Mouse (Mus musculus) left cerebral cortex, adult 2 months (tissue): ENCODE measurements around the gene RPS10-NUDT3. TPM values are rescaled to one million over a fixed set of nuclear protein-coding genes. Genes with fewer than 3 reads are reported as not detected.
A peak's percentile ranks its signal among the peaks of the same experiment; 100 is the strongest.

ENCODE experiments used
- DNase-seq, 2 experiments: peaks; one replicate each; pipeline ENCODE4 v3.0.0; 2021 to 2022; ENCODE audit warnings: low spot score in 2 of 2, mixed read lengths in 1 of 2; ENCODE audit errors: extremely low spot score in 1 of 2
- H3K27ac ChIP-seq: fragments of 200-600 bp; 2 replicates; pipeline ENCODE4 v1.8.1; 2022
- H3K4me3 ChIP-seq: fragments of 200-600 bp; 2 replicates; pipeline ENCODE4 v1.8.1; 2022
- CTCF ChIP-seq: fragments of 200-600 bp; IDR thresholded peaks from 2 replicates; pipeline ENCODE4 v1.8.1; 2022; ENCODE audit warnings: antibody characterized with exemption, mild to moderate bottlenecking, moderate library complexity
- intact Hi-C: fragments of 180-260 bp; cut with DNase I; formaldehyde crosslinking; loops from one replicate; pipeline ENCODE4 v1.15.1; 2025
- total RNA-seq, 2 experiments: library from RNA; stranded (reverse); gene quantifications; 2 replicates each; pipeline ENCODE4 v1.2.3; 2021

Gene RPS10-NUDT3
- total RNA-seq, 2 experiments from 2014 or later = 2.0 TPM; not detected in 1

- no peak for TF ChIP-seq CTCF
- peak in 1 of 2 experiments; percentile 33 for DNase-seq
- intact Hi-C loops = loop anchor here (2.0 kb wide), 1 partner anchor 58 kb away; the partner anchor contains the start of gene AI413582
- Histone ChIP-seq H3K27ac (peak overlapping the region; percentile 99), H3K4me3 (peak overlapping the region; percentile 73)
Observed at GRCm38 (mm10) chr17:27622611-27623359, 12.2 kb downstream of the RPS10-NUDT3 start.

DNA sequence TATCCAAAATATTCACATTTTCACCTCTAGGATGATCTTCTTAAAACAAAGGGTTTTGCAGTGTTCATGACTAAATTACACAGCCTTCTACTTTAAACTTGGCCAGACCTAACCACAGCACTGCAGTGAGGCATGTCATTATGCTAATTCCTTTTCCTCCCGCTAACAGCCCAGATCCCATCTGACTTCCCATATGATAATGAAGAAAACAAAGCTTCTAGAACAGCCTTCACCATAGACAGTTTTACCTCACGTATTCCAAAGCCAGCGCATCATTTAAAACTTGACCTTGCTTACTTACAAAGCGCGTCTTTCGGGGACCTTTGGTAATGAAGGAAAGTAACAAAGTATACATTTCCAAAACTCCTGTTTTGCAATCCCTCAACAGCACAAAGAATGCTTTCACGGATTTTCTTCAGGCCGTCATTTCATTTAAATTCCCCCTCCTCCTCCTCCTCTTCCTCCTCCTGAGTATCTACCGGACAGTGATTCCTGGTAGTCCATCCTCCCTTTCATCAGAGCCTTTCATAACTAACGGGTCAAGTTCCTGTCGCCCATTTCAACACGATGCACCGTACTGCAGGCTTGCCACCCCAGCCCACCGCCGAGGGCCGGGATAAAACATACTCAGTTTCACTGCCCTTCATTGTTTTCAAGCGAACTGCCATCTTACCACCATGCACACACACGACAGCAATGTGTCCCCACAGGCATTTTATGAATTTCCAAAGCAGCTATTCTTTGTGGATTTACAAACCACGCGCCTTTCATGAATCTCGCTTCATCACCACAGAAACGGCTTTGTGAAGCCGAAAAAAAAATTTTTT, 13.1 kb downstream of the RPS10-NUDT3 start:
- TF ChIP-seq CTCF = no peak
- no peak for DNase-seq
- peak overlapping the region; percentile 73 for H3K4me3 ChIP-seq
- intact Hi-C loops = loop anchor here (2.0 kb wide), 1 partner anchor 57 kb away; the partner anchor contains the start of gene AI413582
- peak overlapping the region; percentile 99 for H3K27ac ChIP-seq

- intact Hi-C loops = no loop called here
- TF ChIP-seq CTCF = no peak
- Histone ChIP-seq H3K4me3 (peak overlapping the region; percentile 73), H3K27ac (peak overlapping the region; percentile 99)
- DNase-seq = no peak
Observed at GRCm38 (mm10) chr17:27621161-27621560, 13.9 kb downstream of the RPS10-NUDT3 start.

- intact Hi-C loops = no loop called here
- no peak for DNase-seq
- Histone ChIP-seq H3K4me3 (no peak overlapping the region), H3K27ac (no peak overlapping the region)
- no peak for TF ChIP-seq CTCF
Observed at GRCm38 (mm10) chr17:27615388-27615787, 19.6 kb downstream of the RPS10-NUDT3 start.

DNA sequence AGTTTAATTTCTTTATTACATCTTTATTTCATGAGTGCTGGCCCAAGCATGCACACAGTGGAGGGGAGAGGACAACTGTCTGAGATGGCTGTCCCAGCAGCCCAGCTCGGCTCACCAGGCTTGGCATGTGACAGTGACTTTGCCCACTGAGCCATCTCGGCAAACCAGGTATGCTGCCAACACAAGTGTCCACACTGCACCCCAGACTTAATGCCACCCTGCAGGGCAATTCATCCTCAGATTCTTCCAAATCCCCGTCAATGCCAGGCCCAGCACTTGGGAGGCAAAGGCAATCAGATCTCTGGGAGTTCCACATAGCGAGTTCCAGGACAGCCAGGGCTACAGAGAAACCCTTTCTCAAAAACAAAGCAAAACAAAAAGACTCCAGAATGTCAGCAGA, 22.0 kb downstream of the RPS10-NUDT3 start:
- Histone ChIP-seq H3K27ac (peak overlapping the region; percentile 76), H3K4me3 (no peak overlapping the region)
- DNase-seq = no peak
- TF ChIP-seq CTCF = no peak
- intact Hi-C loops = no loop called here

GRCm38 (mm10) chr17:27611994-27612393, 23.0 kb downstream of the RPS10-NUDT3 start:
- no peak for DNase-seq
- H3K4me3 ChIP-seq = no peak overlapping the region
- TF ChIP-seq CTCF = no peak
- intact Hi-C loops = no loop called here
- peak overlapping the region; percentile 76 for H3K27ac ChIP-seq

- Histone ChIP-seq H3K27ac (peak overlapping the region; percentile 76), H3K4me3 (no peak overlapping the region)
- intact Hi-C loops = no loop called here
- no peak for DNase-seq
- TF ChIP-seq CTCF = no peak
Observed at GRCm38 (mm10) chr17:27611519-27611884, 23.5 kb downstream of the RPS10-NUDT3 start.

GRCm38 (mm10) chr17:27610679-27611518, 24.1 kb downstream of the RPS10-NUDT3 start:
- Histone ChIP-seq H3K27ac (peak overlapping the region; percentile 76), H3K4me3 (peak overlapping the region; percentile 4; the same call in 1 of the 2 replicates)
- intact Hi-C loops = no loop called here
- TF ChIP-seq CTCF = no peak
- peak; percentile 65 to 66 for DNase-seq

DNA sequence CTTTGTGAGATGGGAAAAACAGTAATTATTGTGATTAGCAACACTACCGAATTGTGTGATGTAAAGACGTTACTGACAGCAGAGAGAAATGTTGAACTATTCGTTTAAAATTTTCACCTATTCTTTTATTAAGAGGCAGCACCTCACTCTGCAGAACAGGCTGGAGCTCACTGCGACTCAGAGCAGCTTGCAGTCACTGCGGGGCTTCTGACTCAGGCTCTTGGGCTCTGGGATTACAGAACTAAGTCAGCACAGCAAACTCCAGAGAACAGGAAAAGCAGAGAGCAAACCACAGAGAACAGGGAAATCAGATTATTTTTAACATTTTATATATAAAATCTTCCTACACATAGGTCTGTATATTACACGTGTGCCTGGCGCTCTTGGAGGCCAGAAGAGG, 25.4 kb downstream of the RPS10-NUDT3 start:
- no peak overlapping the region for H3K4me3 ChIP-seq
- H3K27ac ChIP-seq = peak overlapping the region; percentile 76
- intact Hi-C loops = no loop called here
- TF ChIP-seq CTCF = no peak
- no peak for DNase-seq

DNA sequence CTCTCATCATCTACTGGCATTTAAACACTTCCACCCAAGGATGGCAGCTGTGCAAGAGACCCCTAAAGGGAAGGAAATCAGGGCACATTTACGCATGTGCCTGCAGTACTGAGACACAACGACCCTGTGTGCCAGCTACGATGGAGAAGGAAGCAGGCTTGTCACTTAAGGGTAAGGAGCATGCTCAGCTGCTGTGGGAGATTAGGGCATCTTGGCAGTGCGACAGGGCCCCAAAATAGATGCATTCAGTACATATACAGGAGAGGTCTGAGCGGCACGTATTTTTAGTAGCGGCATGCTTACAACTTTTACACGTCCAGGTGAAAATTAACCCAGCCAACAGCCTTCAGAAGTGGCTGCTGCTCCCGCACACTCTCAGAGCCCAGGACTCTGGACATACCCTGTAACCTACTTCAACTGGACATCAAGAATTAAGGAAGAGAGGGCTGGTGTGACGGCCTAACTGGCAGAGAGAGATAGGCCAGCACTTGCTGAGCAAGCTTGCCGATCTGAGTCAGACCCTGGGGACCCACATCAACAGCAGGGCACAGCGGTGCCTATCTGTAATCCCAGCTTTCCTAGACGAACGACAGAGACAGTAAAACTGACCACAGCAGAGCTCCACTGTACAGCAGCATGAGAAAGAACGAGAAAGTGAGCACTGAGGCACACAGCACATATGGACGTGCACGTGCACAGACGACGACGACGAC, 31.3 kb downstream of the RPS10-NUDT3 start:
- intact Hi-C loops = no loop called here
- DNase-seq = no peak
- Histone ChIP-seq H3K27ac (peak overlapping the region; percentile 29), H3K4me3 (0 out of 2 replicates have a peak overlapping the region, but pooled peaks have one; percentile 5)
- TF ChIP-seq CTCF = no peak

DNA sequence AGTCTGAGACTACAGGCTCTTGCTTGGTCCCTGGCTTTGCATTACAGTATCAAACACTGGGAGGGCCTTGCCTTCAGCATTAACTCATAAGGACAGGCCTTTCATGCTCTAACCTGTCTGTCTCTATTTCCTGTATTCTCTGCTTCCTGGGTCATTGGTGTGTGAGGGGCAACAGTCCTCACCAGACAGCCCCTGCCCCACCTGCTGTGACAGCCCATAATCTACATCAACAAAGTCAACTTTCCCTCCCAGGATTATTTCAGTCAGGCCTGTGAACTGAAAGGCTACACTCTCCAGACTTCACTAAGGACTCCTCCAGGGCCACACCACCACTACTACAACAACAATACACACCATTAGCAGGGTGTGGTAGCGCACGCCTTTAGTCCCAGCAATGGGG, 32.0 kb downstream of the RPS10-NUDT3 start:
- no peak for TF ChIP-seq CTCF
- no peak for DNase-seq
- Histone ChIP-seq H3K27ac (peak overlapping the region; percentile 29), H3K4me3 (no peak overlapping the region)
- intact Hi-C loops = no loop called here
